Mouse (Mus musculus) G1E (cell line): ENCODE data around the gene Gm14597. TPM values are rescaled to one million over a fixed set of nuclear protein-coding genes. Genes with fewer than 3 reads are reported as not detected.
"Not testable (repeated sequence)": the region's sequence is repeated elsewhere in the genome, so short reads cannot be mapped to it uniquely, and the experiment has no call there.

Experiments
- ATAC-seq: 2 replicates; pipeline ENCODE4 v1.8.0; 2016; ENCODE audit warnings: mild to moderate bottlenecking; ENCODE audit not compliant: insufficient number of reproducible peaks, poor library complexity, low FRiP score, severe bottlenecking; ENCODE audit errors: extremely low read depth
- DNase-seq: peaks from one replicate; pipeline ENCODE4 v3.0.0; 2012; ENCODE audit warnings: low spot score
- H3K27me3 ChIP-seq: 2 replicates; pipeline ENCODE4 v1.6.1; 2012; ENCODE audit warnings: mild to moderate bottlenecking, low read length, inconsistent platforms; ENCODE audit not compliant: insufficient read depth
- H3K36me3 ChIP-seq: replicated peaks from 2 replicates; pipeline ENCODE3; 2012; ENCODE audit warnings: mild to moderate bottlenecking, inconsistent platforms
- H3K4me1 ChIP-seq: 2 replicates; pipeline ENCODE4 v1.6.1; 2012; ENCODE audit warnings: low read depth, low read length, inconsistent platforms, mixed read lengths; ENCODE audit not compliant: insufficient read depth
- H3K4me3 ChIP-seq: 2 replicates; pipeline ENCODE4 v1.5.1; 2012; ENCODE audit warnings: low read depth, mild to moderate bottlenecking, inconsistent platforms, low read length, moderate library complexity, mixed read lengths
- H3K9me3 ChIP-seq: replicated peaks from 2 replicates; pipeline ENCODE4 v1.6.1; 2012; ENCODE audit warnings: inconsistent platforms
- CTCF ChIP-seq: IDR thresholded peaks from 2 replicates; pipeline ENCODE4 v1.5.1; 2012; ENCODE audit warnings: low read depth, low read length, inconsistent platforms, mixed read lengths
- GATA1 ChIP-seq: IDR thresholded peaks from 2 replicates; pipeline ENCODE4 v1.6.1; 2012; ENCODE audit warnings: borderline replicate concordance, low read length, inconsistent platforms, mixed read lengths
- GATA2 ChIP-seq: IDR thresholded peaks from 2 replicates; pipeline ENCODE4 v1.6.1; 2012; ENCODE audit warnings: low read depth, low read length, inconsistent platforms, borderline replicate concordance
- POLR2AphosphoS5 ChIP-seq: IDR thresholded peaks from 2 replicates; pipeline ENCODE4 v1.6.1; 2012; ENCODE audit warnings: low read depth, low read length, inconsistent platforms; ENCODE audit not compliant: insufficient replicate concordance
- TAL1 ChIP-seq: conservative IDR thresholded peaks from 2 replicates; pipeline ENCODE4 v1.6.1; 2012; ENCODE audit warnings: low read depth, low read length, inconsistent platforms, mixed read lengths
- polyA plus RNA-seq: library from polyadenylated mRNA; stranded (reverse); fragments of >175 nt; gene quantifications from 2 replicates; pipeline ENCODE4 v1.2.3, GENCODE M21; 2012
- total RNA-seq, 2 experiments: library from RNA; stranded (forward) in 1 of 2; stranded (reverse) in 1 of 2; fragments of 200-1000 nt in 1 of 2; fragments of >200 nt in 1 of 2; fragmentation: Nextera tagmentation in 1 of 2; gene quantifications; 2 replicates each; pipeline ENCODE4 v1.2.3; 2014 to 2017

Gm14597 gene
- total RNA-seq (2014; fragmentation: Nextera tagmentation) (not detected in 2 replicates), total RNA-seq (2017) (0.38 TPM in 1 of 2 replicates, not detected in the other), polyA plus RNA-seq (not detected in 2 replicates)

DNA sequence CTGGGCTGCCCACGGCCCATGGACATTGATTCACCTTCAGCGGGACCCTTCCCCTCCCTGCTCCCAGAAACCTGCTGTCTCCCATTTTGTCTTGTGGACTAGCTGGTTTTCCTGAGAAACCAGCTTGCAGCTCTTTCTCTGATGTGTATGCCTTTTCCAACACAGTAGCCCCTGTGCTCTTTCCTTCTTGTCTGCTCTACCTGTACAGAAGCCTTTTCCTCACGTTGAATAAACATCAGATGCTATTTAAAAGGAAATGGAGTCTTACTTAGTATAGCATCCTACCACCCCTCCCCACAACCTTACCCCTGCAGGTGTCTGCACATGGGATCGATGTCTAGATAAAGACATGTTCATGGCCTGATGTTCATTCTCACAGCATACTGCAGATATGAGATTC is at the start of gene Gm14597:
Gene Gm14597 (minus strand): TSS at position 101 of the 400 bp plus-strand sequence.
- H3K36me3 ChIP-seq, ATAC-seq, H3K4me1 ChIP-seq, H3K9me3 ChIP-seq, DNase-seq, H3K27me3 ChIP-seq, H3K4me3 ChIP-seq: not testable (repeated sequence)

DNA sequence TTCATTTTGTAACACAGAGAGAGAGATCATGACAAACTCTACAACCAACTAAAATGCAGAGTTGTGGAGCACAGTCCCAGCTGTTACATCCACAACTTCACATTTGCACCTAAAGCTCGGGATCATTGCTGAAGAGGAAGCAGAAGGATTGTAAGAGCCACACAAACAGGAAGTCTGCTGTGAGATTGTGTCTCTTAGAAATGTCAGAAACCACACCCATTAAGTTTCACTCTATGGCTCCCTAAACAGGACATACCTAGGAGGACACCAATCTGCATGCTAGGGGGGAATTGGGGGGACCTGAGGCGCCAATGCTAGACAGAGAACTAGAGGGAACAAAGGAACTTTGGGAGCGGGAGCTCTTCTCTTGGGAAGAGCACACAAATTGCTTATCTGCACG is 44.1 kb upstream of the Gm14597 start:
- H3K4me3 ChIP-seq, H3K36me3 ChIP-seq, H3K9me3 ChIP-seq, H3K27me3 ChIP-seq, H3K4me1 ChIP-seq, DNase-seq, ATAC-seq: not testable (repeated sequence)

DNA sequence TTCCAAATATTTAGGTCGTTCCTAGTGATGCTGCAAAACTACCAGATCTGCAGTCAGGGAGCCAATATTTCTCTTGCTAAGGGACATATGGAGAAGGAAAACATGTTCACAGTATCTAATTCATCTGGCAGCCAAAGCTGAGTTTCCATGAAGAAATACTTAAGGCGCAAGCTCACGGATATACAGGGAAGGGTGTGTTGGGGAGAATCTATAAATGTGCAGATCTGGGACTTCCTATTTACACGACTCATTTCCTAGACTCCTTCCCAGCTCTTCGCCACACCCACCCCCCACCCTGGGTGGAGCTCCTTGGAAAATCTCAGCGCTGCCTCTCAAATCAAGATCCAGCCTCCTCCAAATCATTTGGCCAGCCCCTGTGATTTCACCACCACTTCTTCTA is 37.1 kb upstream of the Gm14597 start:
- no peak for ATAC-seq
- DNase-seq, result no peak
- H3K4me3 ChIP-seq, result no peak overlapping the region
- no peaks in the 10 kb centered on the region for H3K27me3 ChIP-seq
- TF ChIP-seq GATA2 (no peak), TAL1 (no peak), CTCF (no peak), POLR2AphosphoS5 (no peak), GATA1 (no peak)
- H3K4me1 ChIP-seq, result no peaks in the 10 kb centered on the region
- no peaks in the 10 kb centered on the region for H3K36me3 ChIP-seq
- no peaks in the 10 kb centered on the region for H3K9me3 ChIP-seq

- H3K36me3 ChIP-seq, DNase-seq, H3K27me3 ChIP-seq, H3K4me1 ChIP-seq, H3K9me3 ChIP-seq, ATAC-seq, H3K4me3 ChIP-seq: not testable (repeated sequence)
Observed at GRCm38 (mm10) chrX:53642980-53643961, 34.5 kb upstream of the Gm14597 start, which contains the start of gene Rtl8a. Gene Rtl8a (minus strand): TSS chrX:53643682.

DNA sequence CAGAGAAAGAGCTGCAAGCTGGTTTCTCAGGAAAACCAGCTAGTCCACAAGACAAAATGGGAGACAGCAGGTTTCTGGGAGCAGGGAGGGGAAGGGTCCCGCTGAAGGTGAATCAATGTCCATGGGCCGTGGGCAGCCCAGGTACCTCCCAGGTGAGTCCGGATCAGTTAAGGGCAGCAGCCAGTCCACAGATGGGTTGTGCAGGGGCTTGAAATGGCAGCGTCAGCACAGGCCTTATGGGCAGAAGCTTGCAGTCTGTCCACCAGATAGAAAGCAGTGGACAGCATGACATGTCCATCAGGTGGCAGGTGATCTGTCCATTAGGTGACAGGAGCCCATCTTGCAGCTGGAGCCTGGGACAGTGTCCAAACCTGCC is 33.8 kb upstream of the Gm14597 start:
- H3K36me3 ChIP-seq, H3K27me3 ChIP-seq, ATAC-seq, H3K4me1 ChIP-seq, H3K9me3 ChIP-seq, H3K4me3 ChIP-seq, DNase-seq: not testable (repeated sequence)

- not testable (repeated sequence) for H3K4me3 ChIP-seq, H3K4me1 ChIP-seq, H3K9me3 ChIP-seq, H3K36me3 ChIP-seq, H3K27me3 ChIP-seq, DNase-seq, ATAC-seq
Observed at GRCm38 (mm10) chrX:53638107-53638506, 29.3 kb upstream of the Gm14597 start.

DNA sequence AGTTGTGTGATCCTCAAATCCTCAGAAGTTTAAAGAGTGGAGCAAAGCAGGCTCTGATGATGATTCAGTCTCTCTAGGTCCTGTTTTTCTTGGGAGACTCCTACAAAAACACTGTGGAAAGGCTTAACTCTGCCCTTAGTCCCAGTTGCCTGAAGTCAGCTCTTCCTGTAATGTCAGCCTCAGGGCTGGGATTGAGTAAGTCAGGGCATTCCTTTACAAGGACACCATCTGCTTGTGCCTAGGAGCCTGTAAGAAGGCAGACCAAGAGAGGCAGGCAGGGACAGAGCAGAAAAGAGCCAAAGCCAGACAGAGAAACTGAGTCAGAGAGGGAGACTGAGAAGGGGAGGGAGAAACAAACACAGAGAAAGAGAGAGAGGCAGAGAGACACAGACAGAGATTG is 2.6 kb upstream of the Gm14597 start:
- not testable (repeated sequence) for DNase-seq, H3K36me3 ChIP-seq

DNA sequence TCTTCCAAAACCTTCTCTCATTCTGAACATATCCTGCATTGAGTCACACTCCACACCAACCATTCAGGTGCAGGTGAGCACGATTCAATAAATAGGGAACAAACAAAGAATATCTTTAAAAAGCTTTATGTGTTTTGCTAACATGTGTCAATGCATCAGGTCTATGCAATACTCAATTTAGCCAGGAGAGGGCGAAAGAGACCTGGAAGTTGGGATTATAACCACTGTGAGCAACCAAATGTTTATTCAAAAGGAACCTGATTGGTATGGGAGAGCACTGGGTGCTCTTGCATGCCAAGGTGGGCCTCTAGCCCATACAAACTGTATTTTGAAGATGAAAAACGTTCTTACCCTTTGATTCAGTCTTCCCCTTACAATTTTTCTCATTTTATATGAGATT is 1.8 kb upstream of the Gm14597 start:
- ATAC-seq (no peak), DNase-seq (no peak)
- H3K36me3 ChIP-seq, result no peaks in the 10 kb centered on the region
- peak; percentile 32; the same call in 1 of the 2 replicates for TF ChIP-seq CTCF
- TF ChIP-seq POLR2AphosphoS5, result no peak
- TF ChIP-seq TAL1, result no peak
- H3K9me3 ChIP-seq, result no peaks in the 10 kb centered on the region
- no peaks in the 10 kb centered on the region for H3K27me3 ChIP-seq
- no peaks in the 10 kb centered on the region for H3K4me1 ChIP-seq
- H3K4me3 ChIP-seq, result no peak overlapping the region

More for the DNA sequence above, 2.6 kb upstream of the Gm14597 start:
- H3K4me3 ChIP-seq, H3K4me1 ChIP-seq, H3K9me3 ChIP-seq, ATAC-seq, H3K27me3 ChIP-seq: not testable (repeated sequence)
